30 mouse cellular contexts compared by ENCODE assay signal in the genomic region with DNA sequence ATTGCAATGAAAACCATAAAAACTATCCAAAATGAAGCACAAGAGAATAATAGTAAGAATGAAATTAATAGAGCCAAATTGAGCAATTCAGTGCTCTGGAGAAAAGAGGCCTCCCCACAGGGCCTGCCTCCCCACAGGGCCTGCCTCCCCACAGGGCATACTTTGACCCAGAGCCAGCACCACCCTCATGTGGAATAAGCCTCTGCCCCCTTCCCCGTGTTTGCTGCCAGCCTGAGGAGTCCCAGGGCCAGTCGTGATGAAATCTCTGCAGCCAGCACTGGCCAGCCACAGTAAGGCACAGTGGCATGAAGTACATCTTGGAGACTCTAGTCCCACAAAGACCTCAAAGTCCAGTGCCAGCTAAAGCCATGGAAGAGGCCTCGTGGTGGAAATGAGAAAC. TPM values are rescaled to one million over a fixed set of nuclear protein-coding genes. Genes with fewer than 3 reads are reported as not detected.
DNase-seq lines count a peak whose midpoint lies in the region; ATAC-seq lines count a peak whose summit lies in the region.
"Had no signal": no experiment of that assay in that cellular context is flagged by ENCODE, and none has a peak within 500 bp of the region (broad histone marks: within the 10 kb centered on the region; RNA-seq: fewer than 3 reads in every experiment).

No protein-coding gene starts in this region.

- H3K9ac ChIP-seq in forebrain, embryonic 11.5 days (ENCODE audit: low read length) = no peak overlapping the region
- H3K9ac ChIP-seq in kidney, embryonic 14.5 days (ENCODE audit: low read depth, low read length) = no peak overlapping the region
- H3K9ac ChIP-seq: embryonic facial prominence, embryonic 12.5 days; hindbrain, embryonic 12.5 days; limb, embryonic 13.5 days; liver, embryonic 14.5 days; lung, embryonic 14.5 days had no signal

- H3K9me3 ChIP-seq in forebrain, embryonic 10.5 days = no peaks in the 10 kb centered on the region
- no peaks in the 10 kb centered on the region for H3K9me3 ChIP-seq in forebrain, embryonic 11.5 days (ENCODE audit: control insufficient read depth, low read length)
- H3K9me3 ChIP-seq in kidney, embryonic 14.5 days (ENCODE audit: control insufficient read depth, low read length) = no peaks in the 10 kb centered on the region
- H3K9me3 ChIP-seq: embryonic facial prominence, embryonic 12.5 days; hindbrain, embryonic 12.5 days; limb, embryonic 13.5 days had no signal

- H3K4me3 ChIP-seq in forebrain, embryonic 10.5 days = no peak overlapping the region
- no peak overlapping the region for H3K4me3 ChIP-seq in forebrain, embryonic 11.5 days (ENCODE audit: low read depth, low read length)
- H3K4me3 ChIP-seq in kidney, embryonic 14.5 days (ENCODE audit: low read length) = no peak overlapping the region
- H3K4me3 ChIP-seq: embryonic facial prominence, embryonic 12.5 days; gastrocnemius, adult 2 months; hindbrain, embryonic 12.5 days; layer of hippocampus, adult 2 months; limb, embryonic 13.5 days had no signal

- DNase-seq in forebrain, embryonic 10.5 days (ENCODE audit: extremely low spot score, low spot score) = no peak
- DNase-seq in forebrain, embryonic 11.5 days (ENCODE audit: low spot score) = no peak
- DNase-seq in kidney, postnatal 14 days = peak; percentile 26
- peak; percentile 51 for DNase-seq in Muller cell, postnatal 12 days (ENCODE audit: inconsistent ontology term)
- DNase-seq in adrenal gland, postnatal 25 days = peak; percentile 11
- DNase-seq: cerebellum, adult 11-12 months; cerebellum, adult 9-11 months; embryo, embryonic 11 days; gastrocnemius, adult 2 months; gastrocnemius, postnatal 36 days; heart, adult 18-20 months; heart, postnatal 36 days; lung, embryonic 14.5 days; lung, postnatal 14 days; midbrain, embryonic 14.5 days; thymus, adult 2 months; thymus, postnatal 36 days had no signal

- no peaks in the 10 kb centered on the region for H3K27me3 ChIP-seq in forebrain, embryonic 10.5 days (ENCODE audit: poor library complexity, severe bottlenecking)
- H3K27me3 ChIP-seq in forebrain, embryonic 11.5 days (ENCODE audit: control insufficient read depth, insufficient read depth, low read length) = no peaks in the 10 kb centered on the region
- H3K27me3 ChIP-seq in kidney, embryonic 14.5 days (ENCODE audit: control insufficient read depth, insufficient read depth, low read length) = no peaks in the 10 kb centered on the region
- H3K27me3 ChIP-seq: embryonic facial prominence, embryonic 12.5 days; hindbrain, embryonic 12.5 days; limb, embryonic 13.5 days had no signal

- 56% methylated on average over 3 of the region's 3 CpGs for WGBS in forebrain, embryonic 10.5 days
- WGBS in forebrain, embryonic 11.5 days = 41% methylated on average over 3 of the region's 3 CpGs
- WGBS in kidney, embryonic 14.5 days = 69% methylated on average over 3 of the region's 3 CpGs

- H3K4me2 ChIP-seq in forebrain, embryonic 11.5 days (ENCODE audit: low read depth, low read length, severe bottlenecking) = no peak overlapping the region
- H3K4me2 ChIP-seq in kidney, embryonic 14.5 days (replicated peaks; ENCODE audit: low read depth, low read length) = no peak overlapping the region
- H3K4me2 ChIP-seq: embryonic facial prominence, embryonic 12.5 days; heart, embryonic 11.5 days; hindbrain, embryonic 12.5 days; limb, embryonic 13.5 days; lung, embryonic 14.5 days had no signal

- ATAC-seq in forebrain, embryonic 11.5 days (replicated peaks; ENCODE audit: low FRiP score) = no peak
- ATAC-seq in kidney, embryonic 14.5 days (ENCODE audit: low FRiP score, low TSS enrichment) = no peak
- ATAC-seq in CD4-positive, CD25-positive, alpha-beta regulatory T cell, adult 4 months = no peak
- ATAC-seq: activated CD4-positive, CD25-positive, alpha-beta regulatory T cell, adult 4 months; forebrain, embryonic 16.5 days; hindbrain, postnatal 0 days had no signal

- peak overlapping the region; percentile 51; the same call in 1 of the 2 replicates for H3K27ac ChIP-seq in forebrain, embryonic 10.5 days
- H3K27ac ChIP-seq in forebrain, embryonic 11.5 days (ENCODE audit: low read depth, low read length) = no peak overlapping the region
- H3K27ac ChIP-seq in kidney, embryonic 14.5 days (ENCODE audit: low read depth, low read length) = no peak overlapping the region
- H3K27ac ChIP-seq: embryonic facial prominence, embryonic 12.5 days; gastrocnemius, adult 2 months; hindbrain, embryonic 12.5 days; hindbrain, postnatal 0 days; layer of hippocampus, adult 2 months; limb, embryonic 13.5 days; liver, embryonic 14.5 days had no signal

- H3K36me3 ChIP-seq in forebrain, embryonic 10.5 days (replicated peaks) = peaks cover 4% of the 10 kb centered on the region
- H3K36me3 ChIP-seq in forebrain, embryonic 11.5 days (ENCODE audit: control insufficient read depth, insufficient read depth, low read length) = no peaks in the 10 kb centered on the region
- no peaks in the 10 kb centered on the region for H3K36me3 ChIP-seq in kidney, embryonic 14.5 days (ENCODE audit: control insufficient read depth, insufficient read depth, low read length)
- H3K36me3 ChIP-seq: hindbrain, embryonic 12.5 days; limb, embryonic 13.5 days had no signal

- H3K4me1 ChIP-seq in forebrain, embryonic 10.5 days = peaks cover 10% of the 10 kb centered on the region
- peaks cover 2% of the 10 kb centered on the region; the same call in 1 of the 2 replicates for H3K4me1 ChIP-seq in forebrain, embryonic 11.5 days (replicated peaks; ENCODE audit: control insufficient read depth, insufficient read depth, low read length)
- no peaks in the 10 kb centered on the region for H3K4me1 ChIP-seq in kidney, embryonic 14.5 days (ENCODE audit: control insufficient read depth, insufficient read depth, low read length)
- H3K4me1 ChIP-seq: embryonic facial prominence, embryonic 12.5 days; hindbrain, embryonic 12.5 days; limb, embryonic 13.5 days had no signal

RNA-seq across cellular contexts. Expression of a gene that starts 57.5 kb away (rescaled TPM):
- polyA plus RNA-seq in forebrain, embryonic 10.5 days (2016; fragmentation: Nextera tagmentation; extraction: Ambion mirVana) = 1.2 and 2.2 TPM in 2 replicates
- polyA plus RNA-seq in forebrain, embryonic 11.5 days (2014; fragmentation: Nextera tagmentation; extraction: Ambion mirVana) = not detected in 2 replicates
- 0.06 TPM in 1 of 2 replicates, not detected in the other for polyA plus RNA-seq in kidney, embryonic 14.5 days (2014; fragmentation: Nextera tagmentation; extraction: Ambion mirVana)
- not detected in 2 replicates for total RNA-seq in adrenal gland, postnatal 25 days (2021)
- not detected for polyA plus RNA-seq in CD4-positive, CD25-positive, alpha-beta regulatory T cell, adult 4 months (2017; shearing (Covaris generic))
- total RNA-seq: gastrocnemius, adult 2 months; gastrocnemius, postnatal 36 days; heart, adult 18-20 months; heart, postnatal 36 days; monocyte, adult 5-6 weeks had no signal
- polyA plus RNA-seq: activated CD4-positive, CD25-positive, alpha-beta regulatory T cell, adult 4 months; heart, embryonic 11.5 days; heart, embryonic 16.5 days; liver, embryonic 14.5 days had no signal

Comparison
In these comparisons a context has a peak if more than half of its experiments do, and no peak if none do; other contexts are left out.
1. DNase-seq: peak in kidney, postnatal 14 days (single experiment), Muller cell, postnatal 12 days (single experiment) and adrenal gland, postnatal 25 days (single experiment); none in forebrain, embryonic 10.5 days (single experiment) and forebrain, embryonic 11.5 days (single experiment).